9 mouse cellular contexts compared by ENCODE assay signal in the genomic region with DNA sequence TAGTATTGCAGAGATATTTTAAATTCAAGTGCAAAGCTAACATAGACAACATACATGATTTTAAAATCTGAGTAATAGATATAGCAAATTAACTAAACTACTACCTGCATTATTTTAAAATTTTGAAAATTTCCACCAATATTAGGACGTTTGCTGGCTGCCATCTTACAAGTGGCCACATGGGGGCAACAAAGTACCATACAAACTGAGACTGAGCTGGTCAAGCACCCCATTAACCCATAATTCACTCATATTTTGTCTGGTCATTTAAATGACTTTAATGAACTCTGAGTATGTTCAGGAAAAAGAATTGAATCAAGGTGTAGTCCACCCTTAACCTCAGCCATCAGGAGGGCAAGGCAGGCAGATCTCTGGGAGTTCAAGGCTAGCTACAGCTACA. TPM values are rescaled to one million over a fixed set of nuclear protein-coding genes. Genes with fewer than 3 reads are reported as not detected.
A peak's percentile ranks its signal among the peaks of the same experiment; 100 is the strongest.
DNase-seq lines count a peak whose midpoint lies in the region; ATAC-seq lines count a peak whose summit lies in the region.
"Had no signal": no experiment of that assay in that cellular context is flagged by ENCODE, and none has a peak within 500 bp of the region (broad histone marks: within the 10 kb centered on the region; RNA-seq: fewer than 3 reads in every experiment).

No protein-coding gene starts in this region.

- no peak for ATAC-seq in intestine, embryonic 14.5 days (replicated peaks; ENCODE audit: low FRiP score, low TSS enrichment, low read depth)
- no peak for ATAC-seq in intestine, embryonic 16.5 days
- ATAC-seq in common myeloid progenitor, adult 5-6 weeks (replicated peaks; ENCODE audit: low read depth, poor library complexity, severe bottlenecking) = peak; percentile 43

- H3K9ac ChIP-seq in intestine, embryonic 14.5 days (ENCODE audit: low read length) = no peak overlapping the region
- H3K9ac ChIP-seq in intestine, embryonic 16.5 days (ENCODE audit: low read depth, low read length) = no peak overlapping the region
- H3K9ac ChIP-seq: embryonic facial prominence, embryonic 12.5 days had no signal

- H3K4me1 ChIP-seq in intestine, embryonic 14.5 days (replicated peaks; ENCODE audit: control insufficient read depth, insufficient read depth, low read length) = peaks cover 5% of the 10 kb centered on the region
- H3K4me1 ChIP-seq in intestine, embryonic 16.5 days (ENCODE audit: control insufficient read depth, insufficient read depth, low read length) = 0 out of 2 replicates have a peak, but pooled peaks cover 5% of the 10 kb centered on the region

- 2% methylated on average over 1 of the region's 1 CpGs for WGBS in intestine, embryonic 14.5 days
- 0% methylated on average over 1 of the region's 1 CpGs for WGBS in intestine, embryonic 16.5 days

- peak; percentile 80 for DNase-seq in intestine, embryonic 14.5 days (ENCODE audit: low spot score)
- DNase-seq in 416B (ENCODE audit: low read depth) = peak; percentile 72
- DNase-seq in NIH3T3 (ENCODE audit: low read depth) = peak; percentile 81
- peak; percentile 56 for DNase-seq in kidney, adult 9 months
- peak; percentile 51 for DNase-seq in lung, postnatal 25 days (ENCODE audit: low spot score)
- DNase-seq in thymus, postnatal 4 days = peak; percentile 64

- no peak overlapping the region for H3K27ac ChIP-seq in intestine, embryonic 14.5 days (ENCODE audit: low read depth)
- no peak overlapping the region for H3K27ac ChIP-seq in intestine, embryonic 16.5 days (ENCODE audit: low read length)
- H3K27ac ChIP-seq: embryonic facial prominence, embryonic 12.5 days had no signal

- peaks cover 3% of the 10 kb centered on the region; the same call in 1 of the 2 replicates for H3K9me3 ChIP-seq in intestine, embryonic 14.5 days (ENCODE audit: control insufficient read depth, low read length)
- H3K9me3 ChIP-seq in intestine, embryonic 16.5 days (ENCODE audit: control insufficient read depth, low read length) = no peaks in the 10 kb centered on the region
- H3K9me3 ChIP-seq: embryonic facial prominence, embryonic 12.5 days had no signal

- no peak overlapping the region for H3K4me3 ChIP-seq in intestine, embryonic 14.5 days (ENCODE audit: low read depth, low read length)
- H3K4me3 ChIP-seq in intestine, embryonic 16.5 days (ENCODE audit: low read length) = no peak overlapping the region
- H3K4me3 ChIP-seq: embryonic facial prominence, embryonic 12.5 days had no signal

- no peaks in the 10 kb centered on the region for H3K27me3 ChIP-seq in intestine, embryonic 14.5 days (replicated peaks; ENCODE audit: control insufficient read depth, insufficient read depth, low read length)
- no peaks in the 10 kb centered on the region for H3K27me3 ChIP-seq in intestine, embryonic 16.5 days (replicated peaks; ENCODE audit: control insufficient read depth, insufficient read depth, low read length)
- H3K27me3 ChIP-seq: embryonic facial prominence, embryonic 12.5 days had no signal

- no peak overlapping the region for H3K4me2 ChIP-seq in intestine, embryonic 14.5 days (ENCODE audit: low read length)
- no peak overlapping the region for H3K4me2 ChIP-seq in intestine, embryonic 16.5 days (ENCODE audit: low read depth, low read length)
- H3K4me2 ChIP-seq: embryonic facial prominence, embryonic 12.5 days had no signal

- no peaks in the 10 kb centered on the region for H3K36me3 ChIP-seq in intestine, embryonic 14.5 days (ENCODE audit: control insufficient read depth, insufficient read depth, low read length)
- H3K36me3 ChIP-seq in intestine, embryonic 16.5 days (ENCODE audit: control insufficient read depth, insufficient read depth, low read length) = no peaks in the 10 kb centered on the region
- H3K36me3 ChIP-seq: embryonic facial prominence, embryonic 12.5 days had no signal

RNA-seq across cellular contexts. Expression of gene Rad18, which starts 3.9 kb away (rescaled TPM):
- 36.4 and 36.9 TPM in 2 replicates for polyA plus RNA-seq in intestine, embryonic 14.5 days (2014; fragmentation: Nextera tagmentation; extraction: Ambion mirVana)
- polyA plus RNA-seq in intestine, embryonic 16.5 days (2015; fragmentation: Nextera tagmentation; extraction: Ambion mirVana) = 22.0 and 24.0 TPM in 2 replicates
- 51.9 and 72.9 TPM in 2 replicates for total RNA-seq in common myeloid progenitor, adult 5-6 weeks (2017)
